Mouse (Mus musculus): ENCODE results near the gene Ctnna3.
"Not testable (repeated sequence)": the region's sequence is repeated elsewhere in the genome, so short reads cannot be mapped to it uniquely, and the experiment has no call there.

The Ctnna3 gene

GRCm38 (mm10) chr10:63424475-63424814 is 5.5 kb upstream of the Ctnna3 start:
- DNase-seq, result peak; percentile 44 to 48

- no peak for DNase-seq
These were observed 2.8 kb upstream of the Ctnna3 start for GRCm38 (mm10) chr10:63427146-63427545.

DNA sequence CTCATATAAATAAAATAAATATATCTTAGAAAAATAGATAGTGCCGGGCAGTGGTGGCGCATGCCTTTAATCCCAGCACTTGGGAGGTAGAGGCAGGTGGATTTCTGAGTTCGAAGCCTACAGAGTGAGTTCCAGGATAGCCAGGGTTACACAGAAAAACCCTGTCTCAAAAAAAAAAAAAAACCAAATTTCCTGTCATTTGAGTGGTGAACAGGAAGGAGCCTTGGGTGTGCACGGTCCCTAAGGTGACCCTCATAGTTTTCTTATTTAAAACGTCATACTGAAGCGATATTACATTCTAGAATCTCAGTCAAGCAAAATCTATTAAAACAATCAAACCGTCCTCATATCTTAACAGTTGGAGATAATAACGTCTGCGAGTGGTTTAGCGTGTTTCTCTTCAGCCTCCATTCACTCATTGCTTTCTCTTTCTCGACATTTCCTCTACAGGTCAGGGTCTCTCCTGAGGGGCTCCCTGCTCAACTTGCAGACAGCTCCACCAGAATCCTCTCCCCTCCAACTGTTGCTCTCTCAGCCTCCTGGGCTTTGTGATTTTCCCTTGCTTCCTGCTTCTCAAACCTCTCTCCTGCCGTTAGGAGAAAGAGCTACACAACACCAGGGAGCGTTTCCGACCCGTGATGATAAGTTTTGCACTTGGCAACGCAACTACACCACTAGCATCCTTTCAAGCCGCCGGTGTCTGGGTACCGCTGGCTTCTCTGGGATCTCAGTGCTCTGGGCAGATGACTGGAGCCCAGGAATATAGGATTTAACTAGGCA is 1.5 kb upstream of the Ctnna3 start:
- DNase-seq, result peak; percentile 33 to 49

- DNase-seq, result peak in 1 of 2 experiments; percentile 9
These were observed 916 bp upstream of the Ctnna3 start for GRCm38 (mm10) chr10:63429023-63429340.

GRCm38 (mm10) chr10:63429380-63429779 is 518 bp upstream of the Ctnna3 start:
- DNase-seq, result peak; percentile 99 to 100

DNA sequence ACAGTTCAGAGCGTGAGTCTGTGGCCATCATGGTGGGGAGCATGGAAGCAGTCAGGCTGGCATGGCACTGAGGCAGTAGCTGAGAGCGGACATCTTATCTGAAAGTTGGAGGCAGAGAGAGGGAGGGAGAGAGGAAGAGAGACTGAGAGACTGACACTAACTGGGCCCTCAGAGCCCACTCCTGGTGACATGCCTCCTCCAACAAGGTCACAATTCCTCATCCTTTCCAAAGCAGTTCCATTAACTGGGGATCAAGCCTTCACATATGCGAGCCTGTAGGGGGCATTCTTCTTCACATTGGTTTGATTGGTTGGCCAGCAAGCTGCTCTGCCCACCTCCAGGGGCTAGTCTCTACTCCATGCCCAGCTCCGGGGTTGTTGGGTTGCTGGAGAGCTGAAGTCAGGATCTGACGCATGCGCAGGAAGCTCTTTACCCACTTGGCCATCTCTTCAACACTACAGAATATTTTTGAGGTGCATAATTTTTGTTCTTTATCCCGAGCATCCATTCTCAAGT is 1.4 kb downstream of the Ctnna3 start:
- DNase-seq, result no peak

DNA sequence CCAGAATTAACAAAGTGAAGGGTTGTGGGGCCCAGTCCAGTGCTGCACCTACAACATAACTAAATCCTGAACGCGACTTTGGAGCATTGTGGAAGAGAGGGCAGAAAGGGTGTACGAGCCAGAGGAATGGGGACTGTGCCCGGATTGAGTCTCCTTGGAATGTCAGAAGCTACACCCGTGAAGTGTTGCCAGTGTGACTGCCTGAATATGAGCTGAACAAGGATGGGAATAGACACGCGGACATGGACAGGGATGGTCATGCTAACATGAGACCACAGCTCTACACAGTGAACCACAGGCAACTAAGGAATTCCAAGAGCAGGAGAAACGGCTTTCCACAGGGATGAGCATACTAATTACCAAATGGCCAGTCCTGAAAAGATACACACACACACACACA is 2.2 kb downstream of the Ctnna3 start:
- DNase-seq, result no peak

DNA sequence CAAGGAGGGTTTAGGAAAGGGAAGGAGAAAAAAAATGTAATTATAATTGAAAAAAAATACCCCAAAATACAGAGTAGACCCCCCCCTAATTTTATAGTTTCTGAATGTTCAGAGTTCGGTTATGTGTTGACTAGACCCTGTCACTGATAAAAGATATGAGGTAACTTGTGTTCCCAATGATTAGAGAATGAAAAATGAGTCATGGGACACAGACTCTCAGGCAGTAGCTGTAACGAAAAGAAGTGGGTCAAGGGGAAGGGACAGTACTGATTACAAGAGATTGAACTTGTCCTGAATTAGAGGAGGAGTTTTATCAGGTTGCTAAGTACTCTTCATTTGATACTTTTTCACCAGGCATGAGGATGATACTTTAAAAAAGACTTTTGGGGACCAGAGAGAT is 3.0 kb downstream of the Ctnna3 start:
- DNase-seq, result no peak

DNA sequence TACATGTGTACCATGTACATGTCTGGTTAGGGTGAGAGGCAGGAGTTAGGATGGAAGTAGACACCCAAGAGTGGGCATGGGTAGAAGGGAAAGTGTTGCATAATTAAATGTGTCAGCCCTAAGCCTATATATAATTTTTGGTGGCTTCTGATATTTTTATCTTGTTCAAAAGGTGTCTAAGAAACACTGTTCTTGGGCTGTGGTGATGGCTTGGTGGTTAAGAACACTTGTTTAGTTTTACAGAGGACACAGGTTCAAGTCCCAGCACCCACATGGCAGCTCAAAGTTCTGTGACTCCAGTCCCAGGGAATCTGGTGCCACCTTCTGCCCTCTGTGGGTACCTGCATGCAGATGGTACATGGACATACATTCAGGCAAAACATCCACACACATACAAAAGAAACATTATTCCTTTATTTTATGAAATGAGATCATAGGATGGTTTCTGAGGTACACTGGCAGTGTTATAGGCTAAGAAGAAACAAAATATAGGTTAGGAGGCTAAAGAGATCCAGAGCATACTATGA is 8.9 kb downstream of the Ctnna3 start:
- no peak for DNase-seq

- DNase-seq, result no peak
These were observed 9.9 kb downstream of the Ctnna3 start for GRCm38 (mm10) chr10:63439694-63440228.

DNA sequence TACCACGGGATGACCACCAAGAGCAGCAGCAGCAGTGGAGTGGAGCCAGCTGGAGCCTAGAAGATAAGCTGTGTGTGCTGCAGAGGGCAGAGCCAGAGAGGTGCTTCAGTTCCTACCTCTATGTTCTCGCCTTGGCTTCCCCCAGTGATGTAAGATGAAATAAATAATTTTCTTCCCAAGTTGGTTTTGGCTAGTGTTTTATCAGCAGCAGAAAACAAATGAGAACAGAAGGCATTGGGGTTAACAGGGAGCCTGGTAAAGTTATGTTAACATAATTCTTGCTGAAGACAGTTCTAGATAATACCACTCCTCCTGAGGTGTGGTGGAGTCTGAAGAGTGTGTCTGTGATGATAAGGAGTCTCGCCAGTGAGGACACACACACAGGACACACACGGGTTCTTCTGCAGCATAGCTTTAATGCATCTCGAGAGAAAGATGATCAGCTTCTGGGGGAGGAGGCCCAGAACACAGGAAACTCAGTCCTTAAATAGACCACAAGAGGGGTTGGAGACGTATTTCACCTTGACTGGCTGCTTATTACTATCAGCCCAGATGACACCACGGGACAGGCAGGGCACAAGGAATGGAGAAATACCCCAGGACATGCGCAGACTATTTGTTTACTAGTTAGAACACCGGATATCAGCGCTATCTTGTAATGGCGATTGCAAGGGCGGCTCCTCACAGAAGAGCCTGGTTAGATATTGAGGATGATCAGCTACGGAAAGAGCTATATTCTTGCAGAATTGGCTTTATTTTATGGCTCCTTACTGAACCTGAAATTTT is 14.9 kb downstream of the Ctnna3 start:
- not testable (repeated sequence) for DNase-seq

DNA sequence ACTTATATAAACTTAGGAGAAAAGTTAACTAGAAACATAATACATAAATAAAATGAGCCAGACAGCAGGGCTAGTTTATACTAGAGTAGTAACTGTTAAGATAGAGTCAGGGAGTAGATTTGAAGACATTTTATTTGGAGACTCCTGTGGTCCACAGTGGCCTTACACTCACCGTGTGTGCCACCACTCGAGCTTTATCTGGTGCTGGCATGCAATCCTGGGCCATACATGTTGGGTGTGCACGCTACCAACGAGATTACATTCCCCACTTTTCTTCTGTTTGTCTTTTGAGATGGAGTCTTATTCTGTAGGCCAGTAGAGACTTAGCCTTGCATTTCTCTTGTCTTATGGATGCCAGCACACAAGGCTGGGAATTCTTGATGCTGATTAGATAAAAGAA is 24.0 kb downstream of the Ctnna3 start:
- DNase-seq, result no peak

- peak; percentile 45 to 55 for DNase-seq
These were observed 25.4 kb downstream of the Ctnna3 start for GRCm38 (mm10) chr10:63455110-63455878.

DNA sequence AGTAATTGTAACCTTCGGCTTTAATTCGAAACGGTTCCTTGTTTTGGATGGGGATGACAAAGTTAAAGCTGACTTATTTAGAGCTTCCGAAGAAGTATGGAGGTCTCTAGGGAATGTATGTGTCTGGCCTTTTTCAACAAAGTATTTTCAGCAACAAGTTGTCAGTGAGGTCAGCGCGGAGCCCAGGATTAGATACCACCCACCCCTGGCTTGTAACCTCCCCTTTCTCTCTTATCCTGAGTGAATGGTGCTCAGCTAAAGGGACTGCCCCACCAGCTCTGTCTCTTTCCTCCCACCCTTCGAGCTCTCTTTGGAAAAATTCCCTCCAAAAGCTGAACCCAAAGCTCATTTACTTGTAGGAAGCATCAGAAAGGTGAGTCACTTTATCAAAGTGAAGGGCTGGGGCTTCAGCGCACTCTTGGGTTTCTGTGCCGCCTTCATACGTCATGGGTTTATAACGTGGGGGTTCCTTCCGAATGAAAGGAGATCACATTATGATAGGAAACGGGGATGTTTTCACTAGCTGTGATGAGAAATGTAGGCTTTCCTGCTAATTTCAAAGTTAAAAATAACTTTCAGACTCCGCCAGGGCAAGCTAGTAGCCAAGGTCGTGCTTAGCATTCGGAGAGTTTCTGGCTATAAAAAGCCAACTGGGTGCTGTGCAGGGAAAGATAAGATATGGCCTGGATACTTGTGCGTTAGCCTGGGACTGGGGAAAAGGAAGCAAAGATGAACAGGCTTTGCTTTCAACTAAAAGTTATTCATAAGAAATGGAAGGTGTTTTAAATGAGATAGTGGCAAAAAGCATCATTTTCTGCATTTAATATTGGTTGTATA is 27.6 kb downstream of the Ctnna3 start:
- no peak for DNase-seq

DNA sequence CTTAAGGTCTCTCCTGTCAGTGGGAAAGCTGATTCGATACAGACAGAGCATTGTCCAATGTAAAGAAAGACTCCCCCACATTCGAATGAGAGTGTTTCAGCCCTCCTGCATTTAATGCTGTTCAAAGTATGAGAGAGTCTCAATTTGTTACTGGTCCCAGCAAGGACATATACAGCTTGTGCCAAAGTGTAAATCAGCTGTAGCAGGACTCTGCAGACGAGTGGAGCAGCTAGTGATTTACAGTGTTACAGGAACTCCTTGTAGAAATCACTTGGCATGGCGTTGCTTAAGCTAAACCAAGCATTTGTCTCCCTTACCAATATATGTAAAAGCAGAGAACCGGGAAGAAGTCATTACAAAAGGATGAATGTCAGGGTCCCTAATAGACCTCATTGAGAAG is 31.0 kb downstream of the Ctnna3 start:
- no peak for DNase-seq

- DNase-seq, result no peak
These were observed 42.6 kb downstream of the Ctnna3 start for GRCm38 (mm10) chr10:63472473-63472872.

- no peak for DNase-seq
These were observed 46.3 kb downstream of the Ctnna3 start for GRCm38 (mm10) chr10:63476167-63476647.

DNA sequence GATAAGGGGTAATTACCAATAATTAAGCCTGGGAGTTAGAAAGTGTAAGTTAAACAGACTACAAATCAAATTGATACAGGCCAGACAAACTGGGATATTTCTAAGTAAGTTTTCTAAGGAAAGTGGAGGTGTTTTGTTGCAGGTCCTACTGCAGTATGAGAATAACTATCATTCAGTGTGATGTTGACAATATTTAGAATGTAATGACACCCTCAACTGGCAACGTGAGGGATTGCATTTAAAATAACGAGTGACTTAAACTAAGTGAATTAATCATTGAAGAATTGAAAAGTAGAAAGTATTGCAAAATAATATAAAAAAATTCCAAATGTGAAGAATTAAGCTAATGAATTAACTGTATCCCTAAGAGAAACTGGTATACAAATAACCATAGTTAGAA is 49.0 kb downstream of the Ctnna3 start:
- no peak for DNase-seq

GRCm38 (mm10) chr10:63480066-63480465 is 50.2 kb downstream of the Ctnna3 start:
- peak in 1 of 2 experiments; percentile 10 for DNase-seq

DNA sequence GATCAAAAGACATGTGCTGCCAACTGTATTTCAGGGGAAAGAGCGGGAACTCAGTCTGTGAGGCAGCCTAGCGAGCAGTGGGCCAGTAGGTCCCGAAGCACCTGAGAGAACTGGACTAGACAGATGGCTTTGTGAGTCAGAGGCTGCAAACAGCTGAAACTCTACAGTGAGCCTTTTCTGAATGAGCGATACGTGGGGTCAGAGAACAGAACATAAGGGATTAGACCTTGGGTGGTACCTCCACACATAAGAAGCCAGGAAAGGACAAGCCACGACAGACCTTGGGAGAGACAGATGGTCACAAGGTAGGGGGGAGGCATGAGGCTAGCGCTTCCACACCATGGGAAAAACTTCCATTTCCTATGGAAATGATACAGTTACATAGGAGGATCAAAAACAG is 58.4 kb downstream of the Ctnna3 start:
- DNase-seq, result peak; percentile 35 to 67

- no peak for DNase-seq
These were observed 94.1 kb downstream of the Ctnna3 start for GRCm38 (mm10) chr10:63523956-63524355.

DNA sequence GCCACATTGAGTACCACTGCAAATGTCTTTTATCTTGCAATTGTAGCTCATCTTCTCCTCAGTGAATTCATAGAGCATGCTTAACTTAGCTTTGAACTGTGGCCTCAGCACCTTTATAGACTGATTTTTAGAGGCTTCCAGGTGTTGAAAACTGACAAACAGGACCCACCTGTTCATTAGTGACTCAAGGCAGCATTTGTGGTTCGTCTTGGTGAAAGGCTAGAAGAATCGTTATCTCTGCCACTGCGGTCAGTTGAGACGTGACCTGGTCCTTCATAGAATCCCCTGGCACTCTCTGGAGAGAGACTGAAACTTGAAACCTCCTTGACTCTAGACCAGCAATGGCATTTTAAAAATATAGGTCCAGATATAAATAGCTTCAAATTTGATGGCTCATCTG is 96.1 kb downstream of the Ctnna3 start:
- DNase-seq, result no peak
